Mouse (Mus musculus): ENCODE measurements at regions not wholly inside any gene's neighbourhood (a gene's known extent, or its start where the extent isn't known, plus 50 kb on each side); places are given as distances from the start of the nearest gene placed in this dataset.
"Not testable (repeated sequence)": the region's sequence is repeated elsewhere in the genome, so short reads cannot be mapped to it uniquely, and the experiment has no call there.

- WGBS (ENCODE audit: insufficient replicate concordance), result 44% methylated on average over 3 of the region's 3 CpGs
- Histone ChIP-seq H3K36me3 (ENCODE audit: control insufficient read depth, insufficient read depth) (no peaks in the 10 kb centered on the region), H3K4me1 (ENCODE audit: control insufficient read depth, low read depth, low read length) (no peaks in the 10 kb centered on the region), H3K4me2 (ENCODE audit: low read depth, low read length) (no peak overlapping the region), H3K9me3 (replicated peaks; ENCODE audit: control insufficient read depth, low read length) (no peaks in the 10 kb centered on the region), H3K27ac (ENCODE audit: low read length) (no peak overlapping the region), H3K27me3 (ENCODE audit: control insufficient read depth, insufficient read depth, low read depth, low read length) (no peaks in the 10 kb centered on the region), H3K4me3 (ENCODE audit: low read depth, low read length) (no peak overlapping the region), H3K9ac (ENCODE audit: low read depth, low read length) (no peak overlapping the region)
- no peak for ATAC-seq (ENCODE audit: low read depth)
Observed at GRCm38 (mm10) chr2:48349794-48350193, 464.1 kb upstream of the Acvr2a start.

- H3K9ac ChIP-seq (ENCODE audit: low read depth, low read length), result no peak overlapping the region
- no peaks in the 10 kb centered on the region for H3K9me3 ChIP-seq (replicated peaks; ENCODE audit: control insufficient read depth, low read length)
- H3K4me1 ChIP-seq (ENCODE audit: control insufficient read depth, low read depth, low read length), result no peaks in the 10 kb centered on the region
- no peak for ATAC-seq (ENCODE audit: low read depth)
- 61% methylated on average over 1 of the region's 1 CpGs for WGBS (ENCODE audit: insufficient replicate concordance)
- H3K27me3 ChIP-seq (ENCODE audit: control insufficient read depth, insufficient read depth, low read depth, low read length), result no peaks in the 10 kb centered on the region
- no peak overlapping the region for H3K4me2 ChIP-seq (ENCODE audit: low read depth, low read length)
- H3K4me3 ChIP-seq (ENCODE audit: low read depth, low read length), result no peak overlapping the region
- H3K27ac ChIP-seq (ENCODE audit: low read length), result no peak overlapping the region
- no peaks in the 10 kb centered on the region for H3K36me3 ChIP-seq (ENCODE audit: control insufficient read depth, insufficient read depth)
Observed at GRCm38 (mm10) chr2:48350206-48350605, 463.7 kb upstream of the Acvr2a start.

- not testable (repeated sequence) for H3K27ac ChIP-seq (ENCODE audit: low read length)
- 57% methylated on average over 4 of the region's 4 CpGs for WGBS (ENCODE audit: insufficient replicate concordance)
Observed at GRCm38 (mm10) chr2:48371572-48371971, 442.3 kb upstream of the Acvr2a start.

GRCm38 (mm10) chr2:48373086-48373485 is 440.8 kb upstream of the Acvr2a start:
- H3K4me1 ChIP-seq (ENCODE audit: control insufficient read depth, low read depth, low read length), result no peaks in the 10 kb centered on the region
- no peak overlapping the region for H3K4me2 ChIP-seq (ENCODE audit: low read depth, low read length)
- no peaks in the 10 kb centered on the region for H3K27me3 ChIP-seq (ENCODE audit: control insufficient read depth, insufficient read depth, low read depth, low read length)
- H3K9ac ChIP-seq (ENCODE audit: low read depth, low read length), result no peak overlapping the region
- no peaks in the 10 kb centered on the region for H3K36me3 ChIP-seq (ENCODE audit: control insufficient read depth, insufficient read depth)
- H3K27ac ChIP-seq (ENCODE audit: low read length), result no peak overlapping the region
- no peak for ATAC-seq (ENCODE audit: low read depth)
- no peaks in the 10 kb centered on the region for H3K9me3 ChIP-seq (replicated peaks; ENCODE audit: control insufficient read depth, low read length)
- H3K4me3 ChIP-seq (ENCODE audit: low read depth, low read length), result no peak overlapping the region

More at GRCm38 (mm10) chr2:48371572-48371971, 442.3 kb upstream of the Acvr2a start:
- not testable (repeated sequence) for H3K9me3 ChIP-seq (replicated peaks; ENCODE audit: control insufficient read depth, low read length); H3K27me3 ChIP-seq (ENCODE audit: control insufficient read depth, insufficient read depth, low read depth, low read length); ATAC-seq (ENCODE audit: low read depth); H3K4me3 ChIP-seq (ENCODE audit: low read depth, low read length); H3K36me3 ChIP-seq (ENCODE audit: control insufficient read depth, insufficient read depth); H3K4me1 ChIP-seq (ENCODE audit: control insufficient read depth, low read depth, low read length); H3K4me2 ChIP-seq (ENCODE audit: low read depth, low read length); H3K9ac ChIP-seq (ENCODE audit: low read depth, low read length)

GRCm38 (mm10) chr2:48374302-48374701 is 439.6 kb upstream of the Acvr2a start:
- Histone ChIP-seq H3K36me3 (ENCODE audit: control insufficient read depth, insufficient read depth) (no peaks in the 10 kb centered on the region), H3K4me2 (ENCODE audit: low read depth, low read length) (no peak overlapping the region)
- no peak for ATAC-seq (ENCODE audit: low read depth)

GRCm38 (mm10) chr2:48378160-48378559 is 435.7 kb upstream of the Acvr2a start:
- Histone ChIP-seq H3K36me3 (ENCODE audit: control insufficient read depth, insufficient read depth) (no peaks in the 10 kb centered on the region), H3K4me1 (ENCODE audit: control insufficient read depth, low read depth, low read length) (no peaks in the 10 kb centered on the region), H3K9ac (ENCODE audit: low read depth, low read length) (no peak overlapping the region), H3K27ac (ENCODE audit: low read length) (no peak overlapping the region), H3K4me2 (ENCODE audit: low read depth, low read length) (no peak overlapping the region), H3K9me3 (replicated peaks; ENCODE audit: control insufficient read depth, low read length) (no peaks in the 10 kb centered on the region), H3K27me3 (ENCODE audit: control insufficient read depth, insufficient read depth, low read depth, low read length) (no peaks in the 10 kb centered on the region), H3K4me3 (ENCODE audit: low read depth, low read length) (no peak overlapping the region)
- 56% methylated on average over 1 of the region's 1 CpGs for WGBS (ENCODE audit: insufficient replicate concordance)
- ATAC-seq (ENCODE audit: low read depth), result no peak

More at GRCm38 (mm10) chr2:48374302-48374701, 439.6 kb upstream of the Acvr2a start:
- 23% methylated on average over 4 of the region's 4 CpGs for WGBS (ENCODE audit: insufficient replicate concordance)
- Histone ChIP-seq H3K27ac (ENCODE audit: low read length) (no peak overlapping the region), H3K9ac (ENCODE audit: low read depth, low read length) (no peak overlapping the region), H3K27me3 (ENCODE audit: control insufficient read depth, insufficient read depth, low read depth, low read length) (no peaks in the 10 kb centered on the region), H3K4me1 (ENCODE audit: control insufficient read depth, low read depth, low read length) (no peaks in the 10 kb centered on the region), H3K4me3 (ENCODE audit: low read depth, low read length) (no peak overlapping the region), H3K9me3 (replicated peaks; ENCODE audit: control insufficient read depth, low read length) (no peaks in the 10 kb centered on the region)

GRCm38 (mm10) chr2:48378749-48379148 is 435.2 kb upstream of the Acvr2a start:
- Histone ChIP-seq H3K36me3 (ENCODE audit: control insufficient read depth, insufficient read depth) (no peaks in the 10 kb centered on the region), H3K27ac (ENCODE audit: low read length) (no peak overlapping the region), H3K4me1 (ENCODE audit: control insufficient read depth, low read depth, low read length) (no peaks in the 10 kb centered on the region), H3K4me3 (ENCODE audit: low read depth, low read length) (no peak overlapping the region), H3K9me3 (replicated peaks; ENCODE audit: control insufficient read depth, low read length) (no peaks in the 10 kb centered on the region), H3K4me2 (ENCODE audit: low read depth, low read length) (no peak overlapping the region), H3K27me3 (ENCODE audit: control insufficient read depth, insufficient read depth, low read depth, low read length) (no peaks in the 10 kb centered on the region), H3K9ac (ENCODE audit: low read depth, low read length) (no peak overlapping the region)
- ATAC-seq (ENCODE audit: low read depth), result no peak
- WGBS (ENCODE audit: insufficient replicate concordance), result 53% methylated on average over 2 of the region's 2 CpGs

GRCm38 (mm10) chr2:48380140-48380539 is 433.8 kb upstream of the Acvr2a start:
- no peaks in the 10 kb centered on the region for H3K9me3 ChIP-seq (replicated peaks; ENCODE audit: control insufficient read depth, low read length)
- H3K4me3 ChIP-seq (ENCODE audit: low read depth, low read length), result no peak overlapping the region
- no peaks in the 10 kb centered on the region for H3K27me3 ChIP-seq (ENCODE audit: control insufficient read depth, insufficient read depth, low read depth, low read length)
- ATAC-seq (ENCODE audit: low read depth), result no peak
- no peak overlapping the region for H3K4me2 ChIP-seq (ENCODE audit: low read depth, low read length)
- no peak overlapping the region for H3K9ac ChIP-seq (ENCODE audit: low read depth, low read length)
- 56% methylated on average over 5 of the region's 5 CpGs for WGBS (ENCODE audit: insufficient replicate concordance)
- no peak overlapping the region for H3K27ac ChIP-seq (ENCODE audit: low read length)
- no peaks in the 10 kb centered on the region for H3K36me3 ChIP-seq (ENCODE audit: control insufficient read depth, insufficient read depth)
- no peaks in the 10 kb centered on the region for H3K4me1 ChIP-seq (ENCODE audit: control insufficient read depth, low read depth, low read length)

GRCm38 (mm10) chr2:48380786-48381185 is 433.1 kb upstream of the Acvr2a start:
- H3K4me1 ChIP-seq (ENCODE audit: control insufficient read depth, low read depth, low read length), result no peaks in the 10 kb centered on the region
- no peaks in the 10 kb centered on the region for H3K27me3 ChIP-seq (ENCODE audit: control insufficient read depth, insufficient read depth, low read depth, low read length)
- no peaks in the 10 kb centered on the region for H3K9me3 ChIP-seq (replicated peaks; ENCODE audit: control insufficient read depth, low read length)
- no peaks in the 10 kb centered on the region for H3K36me3 ChIP-seq (ENCODE audit: control insufficient read depth, insufficient read depth)
- 34% methylated on average over 2 of the region's 2 CpGs for WGBS (ENCODE audit: insufficient replicate concordance)
- no peak overlapping the region for H3K4me2 ChIP-seq (ENCODE audit: low read depth, low read length)
- ATAC-seq (ENCODE audit: low read depth), result no peak
- H3K27ac ChIP-seq (ENCODE audit: low read length), result no peak overlapping the region
- no peak overlapping the region for H3K9ac ChIP-seq (ENCODE audit: low read depth, low read length)
- no peak overlapping the region for H3K4me3 ChIP-seq (ENCODE audit: low read depth, low read length)

All from liver, embryonic 16.5 days (tissue).